Mouse (Mus musculus) layer of hippocampus, adult 9-11 months (tissue): ENCODE measurements around the gene Nup210.

Source experiments
- DNase-seq: peaks from one replicate; pipeline ENCODE4 v3.0.0; 2022

Nup210 gene

GRCm38 (mm10) chr6:91116244-91117145, at the start of gene Nup210:
Nup210 (minus strand) TSS chr6:91116829.
- peak; percentile 97 for DNase-seq

- peak; percentile 74 for DNase-seq
Observed at GRCm38 (mm10) chr6:91165210-91165609, 48.6 kb upstream of the Nup210 start.

GRCm38 (mm10) chr6:91164584-91164983, 48.0 kb upstream of the Nup210 start:
- DNase-seq: no peak

GRCm38 (mm10) chr6:91163195-91163911, 46.7 kb upstream of the Nup210 start:
- DNase-seq: no peak

GRCm38 (mm10) chr6:91162314-91162713, 45.7 kb upstream of the Nup210 start:
- DNase-seq: no peak

GRCm38 (mm10) chr6:91161506-91162235, 45.0 kb upstream of the Nup210 start:
- DNase-seq: no peak

GRCm38 (mm10) chr6:91160976-91161375, 44.3 kb upstream of the Nup210 start:
- DNase-seq: no peak

GRCm38 (mm10) chr6:91160399-91160798, 43.8 kb upstream of the Nup210 start:
- DNase-seq: peak; percentile 57

- DNase-seq: no peak
Observed at GRCm38 (mm10) chr6:91159047-91159446, 42.4 kb upstream of the Nup210 start.

- peak; percentile 50 for DNase-seq
Observed at GRCm38 (mm10) chr6:91157237-91157570, 40.6 kb upstream of the Nup210 start.

GRCm38 (mm10) chr6:91156554-91157236, 40.1 kb upstream of the Nup210 start, which contains the start of gene Hdac11:
Hdac11 (plus strand) TSS chr6:91156665.
- DNase-seq: peak; percentile 97

GRCm38 (mm10) chr6:91156062-91156461, 39.4 kb upstream of the Nup210 start:
- DNase-seq: peak; percentile 79

GRCm38 (mm10) chr6:91155286-91155685, 38.7 kb upstream of the Nup210 start:
- no peak for DNase-seq

- no peak for DNase-seq
Observed at GRCm38 (mm10) chr6:91154685-91155084, 38.1 kb upstream of the Nup210 start.

GRCm38 (mm10) chr6:91153549-91154064, 37.0 kb upstream of the Nup210 start:
- peak; percentile 80 for DNase-seq

GRCm38 (mm10) chr6:91152892-91153548, 36.4 kb upstream of the Nup210 start:
- DNase-seq: no peak

GRCm38 (mm10) chr6:91147152-91147770, 30.6 kb upstream of the Nup210 start:
- peak; percentile 31 for DNase-seq

- no peak for DNase-seq
Observed at GRCm38 (mm10) chr6:91146443-91147151, 30.0 kb upstream of the Nup210 start.

GRCm38 (mm10) chr6:91145572-91145971, 28.9 kb upstream of the Nup210 start:
- DNase-seq: no peak

GRCm38 (mm10) chr6:91145056-91145455, 28.4 kb upstream of the Nup210 start:
- DNase-seq: no peak

GRCm38 (mm10) chr6:91139846-91140245, 23.2 kb upstream of the Nup210 start:
- DNase-seq: peak; percentile 66
